Mouse (Mus musculus): Measurements from ENCODE around the gene Fam181b. TPM values are rescaled to one million over a fixed set of nuclear protein-coding genes. Genes with fewer than 3 reads are reported as not detected.
A peak's percentile ranks its signal among the peaks of the same experiment; 100 is the strongest.

The Fam181b gene
- total RNA-seq, 2 experiments from 2014 or later, result 19.4 to 23.0 TPM

- peak in 1 of 2 experiments; percentile 14 for DNase-seq (ENCODE audit: low spot score in 2 of 2)
- intact Hi-C loops (cut with DNase I), result no loop called here
These were observed 37.9 kb downstream of the Fam181b start for GRCm38 (mm10) chr7:93117561-93117960.

DNA sequence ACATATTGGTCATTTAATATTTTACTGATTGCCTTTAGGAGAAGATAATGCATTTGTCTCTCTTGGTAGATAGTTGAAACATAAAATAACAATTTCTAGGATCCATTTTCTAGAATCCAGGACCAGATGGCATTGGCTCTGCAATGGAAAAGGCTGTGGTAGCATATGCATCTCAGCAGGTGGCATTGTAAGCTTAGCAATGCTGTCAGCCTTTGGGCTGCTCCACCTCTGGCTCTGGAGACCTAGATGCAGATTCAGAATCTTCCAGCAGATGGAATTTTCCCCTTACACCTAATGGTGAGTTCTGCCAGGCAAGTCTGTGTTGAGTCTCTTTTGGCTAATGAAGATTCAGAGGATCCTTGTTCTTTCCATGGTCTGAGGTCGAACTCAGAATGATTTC lies 44.3 kb downstream of the Fam181b start:
- intact Hi-C loops (cut with DNase I), result no loop called here
- peak in 1 of 2 experiments; percentile 8 for DNase-seq (ENCODE audit: low spot score in 2 of 2)

Other genes starting within 250 kb of the Fam181b start
- gene Ddias, start 205.6 kb upstream of the Fam181b start, total RNA-seq (2021), result under 1 TPM; 0.68 to 0.87 TPM
- 10 to 100 TPM in 1 of 2 experiments, 1 to 10 TPM in 1; 9.0 to 11.3 TPM for gene Prcp, start 205.4 kb upstream of the Fam181b start, total RNA-seq (2021)

All from left cerebral cortex, postnatal 14 days (tissue).